Mouse (Mus musculus) MN1 (cell line): ENCODE data around the gene Ssbp4.
A peak's percentile ranks its signal among the peaks of the same experiment; 100 is the strongest.

ENCODE experiments used
- DNase-seq: peaks from one replicate; pipeline ENCODE4 v3.0.0-alpha.2; 2016; ENCODE audit warnings: low spot score

The Ssbp4 gene

DNA sequence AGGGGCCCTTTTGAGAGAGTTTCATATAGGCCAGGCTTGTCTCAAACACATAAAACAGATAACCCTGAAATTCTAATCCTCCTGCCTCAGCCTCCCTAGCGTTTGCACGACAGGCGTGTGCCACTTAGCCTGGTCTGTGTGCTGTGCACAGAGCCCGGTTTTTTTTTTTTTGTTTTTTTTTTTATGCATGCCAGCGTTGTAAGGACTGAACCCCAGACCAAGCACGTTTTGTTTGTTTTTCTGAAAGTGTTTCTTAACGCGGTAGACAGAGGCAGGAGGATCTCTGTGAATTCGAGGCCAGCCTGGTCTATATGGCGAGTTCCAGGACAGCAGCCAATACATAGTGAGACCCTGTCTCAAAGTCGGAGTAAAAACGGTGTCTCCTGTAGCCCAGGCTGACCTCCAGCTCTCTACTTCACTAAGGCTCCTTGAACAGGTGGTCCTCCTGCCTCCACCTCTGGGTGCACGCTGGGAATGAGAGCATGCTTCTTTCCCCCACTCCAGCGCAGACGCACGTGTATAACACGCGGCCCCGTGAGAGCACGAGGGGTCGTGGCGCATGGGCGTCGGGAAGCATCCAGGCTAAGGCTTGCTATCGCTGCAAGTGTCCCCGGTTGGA, at the start of gene Ssbp4:
Gene Ssbp4 (minus strand): TSS at position 124 of the 619 bp plus-strand sequence.
- peak; percentile 60 for DNase-seq

DNA sequence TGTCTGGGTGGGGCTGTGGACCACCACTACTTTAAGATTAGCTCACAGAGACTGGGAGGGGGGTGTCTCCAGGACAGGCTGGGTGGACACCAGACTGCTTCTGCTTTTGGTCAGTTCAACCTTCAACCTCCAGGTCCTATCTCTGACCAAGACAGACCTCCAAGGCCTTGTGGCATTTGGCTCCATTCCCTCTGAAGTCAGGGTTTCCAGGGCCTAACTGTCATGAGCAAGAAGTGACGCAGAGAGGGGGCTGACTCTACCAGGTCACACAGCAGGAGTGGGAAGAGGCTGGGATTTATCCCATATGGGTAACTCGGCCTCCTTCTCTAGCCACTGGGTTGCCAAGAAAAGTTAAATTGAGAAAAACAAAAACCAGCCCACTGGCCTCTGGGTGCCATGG, 49.1 kb upstream of the Ssbp4 start:
- no peak for DNase-seq

DNA sequence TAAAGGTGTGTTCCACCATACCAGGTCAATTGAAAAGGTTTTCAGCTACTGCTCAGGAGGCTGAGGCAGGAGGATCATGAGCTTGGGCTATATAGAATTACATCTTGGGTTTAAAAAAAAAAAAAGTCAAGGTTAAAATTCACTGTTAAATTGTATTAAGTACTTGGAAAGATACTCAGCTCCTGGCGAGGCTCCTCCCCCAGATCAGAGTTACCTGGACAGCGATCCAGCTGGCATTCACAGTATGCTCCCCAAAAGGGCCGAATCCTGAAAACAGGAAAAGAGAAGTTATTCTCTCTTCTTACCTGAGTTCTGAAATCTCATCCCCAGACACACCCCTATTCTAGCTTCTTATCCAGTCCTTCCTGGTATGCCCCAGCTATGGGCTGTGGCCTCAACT, 48.5 kb upstream of the Ssbp4 start:
- no peak for DNase-seq

DNA sequence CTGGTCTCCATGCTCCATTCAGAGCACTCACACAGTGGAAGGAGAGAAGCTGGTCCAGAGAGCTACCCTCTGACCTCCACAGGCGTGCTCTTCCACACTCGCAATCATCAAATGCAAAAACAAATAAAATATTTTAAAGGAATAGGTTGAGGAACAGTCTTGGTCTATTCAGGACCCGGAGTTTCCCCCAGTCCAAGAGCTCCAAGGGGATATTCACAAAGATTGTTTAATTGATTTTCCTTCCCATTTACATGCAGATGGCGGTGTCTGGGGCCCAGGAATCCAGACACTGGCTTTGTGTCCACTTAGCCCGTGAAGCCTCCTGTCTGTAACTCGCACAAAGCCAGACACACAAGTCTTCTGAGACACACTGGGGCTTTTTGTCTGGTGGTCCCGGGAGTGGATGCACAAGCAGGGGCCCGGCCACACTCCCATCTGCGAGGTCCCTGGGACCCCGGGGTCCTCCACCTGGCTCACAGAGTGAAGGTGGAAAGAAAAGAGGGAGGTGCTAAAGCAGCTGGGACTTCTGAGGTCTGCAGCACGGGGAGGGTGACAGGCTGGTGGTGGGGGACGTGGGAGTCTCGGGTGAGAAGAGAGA, 47.6 kb upstream of the Ssbp4 start:
- no peak for DNase-seq

DNA sequence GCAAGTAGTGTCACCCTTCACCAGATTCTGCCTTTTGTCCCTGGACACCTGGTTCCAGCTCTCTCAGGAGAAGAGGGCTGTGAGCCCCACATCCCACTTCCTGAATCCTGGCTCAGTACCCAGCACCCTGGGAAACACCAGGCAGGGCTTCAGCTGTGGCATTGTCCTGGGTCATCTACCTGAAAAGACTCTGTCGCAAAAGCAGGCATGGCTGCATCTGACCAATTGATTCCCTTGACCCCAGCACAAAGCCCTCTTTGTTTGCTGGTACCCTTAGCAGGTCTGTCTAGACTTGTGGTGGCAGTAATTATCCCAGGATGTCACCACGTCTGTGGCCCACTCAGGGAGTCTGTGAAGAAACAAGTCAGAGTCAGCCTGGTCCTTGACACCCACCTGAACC, 46.8 kb upstream of the Ssbp4 start:
- no peak for DNase-seq

DNA sequence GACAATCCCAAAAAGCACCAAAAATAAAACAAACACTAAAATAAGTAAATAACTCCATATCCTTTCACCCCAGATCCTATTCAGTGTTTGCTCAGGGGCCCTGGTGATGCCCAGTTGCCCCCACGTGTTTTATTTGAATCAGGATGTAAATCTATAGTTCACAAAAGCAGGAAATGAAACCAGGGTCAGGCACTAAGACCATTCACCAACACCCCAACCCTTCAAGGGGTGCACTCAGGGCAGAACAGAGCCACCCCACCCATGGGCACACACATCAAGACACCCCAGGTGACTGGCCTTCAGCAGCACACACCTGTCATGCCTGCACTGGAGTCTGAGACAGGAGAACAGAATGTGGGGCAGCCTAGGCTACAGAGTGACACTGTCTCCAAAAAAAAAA, 45.4 kb upstream of the Ssbp4 start:
- no peak for DNase-seq

DNA sequence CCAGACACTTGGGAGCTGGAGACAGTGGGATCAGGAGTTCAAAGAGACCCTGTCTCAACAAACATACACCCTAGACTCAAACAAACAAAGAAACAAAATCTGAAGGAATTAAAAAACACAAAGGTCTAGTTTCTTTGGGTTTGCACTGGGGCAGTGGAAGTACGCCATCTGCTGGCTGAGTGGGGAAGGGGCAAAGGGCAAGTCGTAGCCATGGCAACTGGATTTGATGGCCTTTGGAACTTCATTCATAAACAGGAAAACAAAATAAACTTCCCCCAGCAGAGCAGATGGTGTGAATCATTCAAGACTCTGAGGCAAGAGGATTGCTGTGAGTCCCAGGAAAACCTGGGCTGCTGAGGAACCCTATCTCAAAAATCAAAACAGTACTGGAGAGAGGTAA, 44.6 kb upstream of the Ssbp4 start:
- DNase-seq = peak; percentile 79

DNA sequence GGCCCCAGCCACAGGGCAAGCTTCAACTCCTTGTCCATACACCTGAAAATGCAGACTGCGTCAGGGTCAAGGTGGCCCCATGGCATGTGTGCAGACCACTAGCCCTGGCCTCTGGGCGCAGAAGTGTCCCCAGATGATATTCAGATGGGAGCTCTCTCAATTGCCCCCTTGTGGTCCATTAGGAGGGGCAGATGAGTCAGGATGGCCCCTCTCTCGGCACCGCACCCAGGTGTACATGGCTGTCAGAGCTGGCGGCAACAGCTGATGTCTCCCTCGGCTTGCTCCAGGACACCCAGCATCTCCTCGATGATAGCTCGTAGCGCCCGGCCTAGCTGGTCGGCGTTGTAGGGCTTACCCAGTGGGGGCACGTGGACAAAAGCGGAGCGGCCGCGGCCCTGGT, 41.7 kb upstream of the Ssbp4 start:
- DNase-seq = no peak

DNA sequence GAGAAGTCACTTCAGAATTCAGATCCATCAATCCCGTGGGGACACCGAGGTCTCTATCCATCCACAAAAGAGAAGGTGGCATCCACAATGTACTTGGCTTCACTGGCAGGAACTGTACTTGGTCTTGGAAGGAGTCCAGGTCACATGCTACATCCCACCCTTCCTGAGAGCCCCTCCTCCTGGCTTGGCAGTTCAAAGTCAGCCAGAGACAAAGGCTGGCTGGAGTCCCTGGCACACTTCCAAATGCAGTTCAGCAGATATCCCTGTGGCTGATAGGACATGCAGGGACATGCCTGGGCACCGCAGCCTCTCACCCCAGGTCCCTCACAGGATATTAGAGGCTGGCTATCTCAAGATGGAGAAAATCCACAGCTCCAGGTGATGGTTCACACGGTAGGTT, 40.7 kb upstream of the Ssbp4 start:
- peak; percentile 93 for DNase-seq

DNA sequence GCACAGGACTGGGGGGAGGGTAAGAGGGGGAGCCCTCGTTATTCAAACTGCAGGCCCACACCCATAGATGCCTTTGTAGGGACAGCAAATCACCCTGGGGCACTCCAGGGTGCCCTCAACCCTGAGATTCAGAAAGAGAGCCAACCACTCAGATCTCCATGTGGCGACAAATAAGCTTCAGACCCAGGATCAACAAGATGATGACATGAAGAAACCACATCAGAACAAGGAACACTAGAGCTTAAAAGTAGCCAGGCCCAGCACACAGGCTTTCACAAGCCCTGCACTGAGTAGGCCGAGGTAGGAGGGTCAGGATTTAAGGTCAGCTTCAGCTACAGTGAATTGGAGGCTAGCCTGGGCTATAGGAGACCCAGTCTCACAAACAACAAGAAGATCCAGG, 40.2 kb upstream of the Ssbp4 start:
- DNase-seq = no peak

DNA sequence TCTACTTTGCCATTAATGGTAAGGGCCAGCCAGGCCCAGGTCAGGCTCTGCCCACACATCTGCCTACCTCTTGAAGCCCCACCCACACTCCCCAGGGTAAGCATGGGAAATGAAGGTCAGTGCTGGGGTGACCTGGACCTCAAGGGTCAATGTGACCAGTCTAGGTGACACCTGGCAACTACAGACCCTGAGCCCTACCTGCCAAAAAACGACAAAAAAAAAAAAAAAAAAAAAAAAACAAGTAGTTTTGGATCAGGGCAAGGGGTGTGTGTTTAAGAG, 39.4 kb upstream of the Ssbp4 start:
- no peak for DNase-seq

DNA sequence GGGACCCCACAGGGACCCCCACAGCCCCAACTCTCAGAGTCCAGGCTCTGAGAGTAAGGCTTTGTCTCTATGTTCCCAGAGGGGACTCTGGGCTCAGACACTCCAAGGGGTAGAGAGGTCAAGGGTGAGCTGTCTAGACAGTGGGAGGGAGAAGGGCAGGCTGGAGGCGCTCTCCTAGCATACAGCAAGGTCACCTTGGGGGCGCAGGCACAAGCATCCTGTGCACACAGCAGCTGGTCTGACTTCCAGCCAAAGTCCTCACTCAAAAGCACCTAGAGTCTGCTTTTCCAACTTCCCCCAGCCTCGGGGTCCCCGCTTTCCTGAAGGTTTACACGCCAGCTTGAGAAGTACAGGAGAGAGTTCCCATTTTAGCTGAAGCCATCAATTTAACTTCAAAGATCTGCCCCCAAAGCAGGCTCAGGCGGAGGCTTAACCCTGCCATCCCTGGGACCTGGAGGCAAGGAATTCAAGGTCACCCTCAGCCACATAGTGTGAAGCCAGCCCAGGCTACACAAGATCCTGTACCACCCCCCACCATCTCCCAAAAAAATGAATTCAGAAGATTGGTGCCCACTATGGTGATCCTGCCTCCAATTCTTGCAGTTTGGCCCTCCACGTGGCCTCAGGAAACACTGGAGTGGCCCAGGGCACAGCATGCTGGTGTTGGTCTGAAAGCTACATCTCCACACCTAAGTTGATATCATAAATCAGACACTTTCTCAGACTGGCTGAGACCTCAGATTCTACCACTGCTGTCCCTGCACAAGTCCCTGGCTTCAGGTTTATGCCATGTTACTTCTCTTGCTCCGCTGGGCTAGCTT, 38.9 kb upstream of the Ssbp4 start:
- DNase-seq = no peak

DNA sequence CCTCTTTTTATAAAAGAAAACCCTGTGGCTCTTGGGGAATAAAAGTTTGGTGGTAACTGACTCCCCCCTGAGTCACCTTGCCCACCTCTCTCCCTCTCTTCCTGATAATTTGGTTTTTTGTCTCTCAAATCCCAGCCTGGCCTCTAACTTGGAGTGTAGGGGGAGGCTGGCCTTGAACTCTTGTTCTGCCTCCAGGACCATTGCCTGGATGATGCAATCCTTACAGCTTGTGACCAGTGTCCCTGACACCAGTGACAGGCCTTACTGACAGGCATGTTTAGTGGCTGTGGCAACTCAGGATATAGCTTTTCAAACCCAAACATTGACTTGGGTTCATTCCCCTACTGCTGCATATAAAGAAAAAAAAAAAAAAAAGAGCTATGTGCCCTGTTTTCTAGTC, 38.1 kb upstream of the Ssbp4 start:
- no peak for DNase-seq

DNA sequence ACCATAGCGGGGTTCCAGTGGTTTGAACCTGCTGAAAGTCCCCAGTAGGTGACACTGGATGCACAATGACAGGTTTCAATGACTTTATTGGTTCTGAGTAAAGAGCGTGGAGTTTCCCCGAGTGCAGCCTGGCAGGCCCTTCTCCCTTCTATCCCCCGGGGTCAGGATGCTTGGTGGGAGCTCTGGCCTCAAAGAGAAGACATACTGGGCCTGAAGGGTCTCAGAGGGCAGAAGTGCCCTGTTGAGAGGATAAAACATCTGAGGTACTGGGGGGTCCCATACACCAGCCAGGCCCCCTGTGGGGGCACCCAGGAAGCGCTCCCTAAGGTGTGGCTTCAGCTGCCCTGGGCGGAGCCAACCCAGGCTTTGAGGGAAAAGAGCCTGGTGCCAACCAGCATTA, 37.7 kb upstream of the Ssbp4 start:
- no peak for DNase-seq

DNA sequence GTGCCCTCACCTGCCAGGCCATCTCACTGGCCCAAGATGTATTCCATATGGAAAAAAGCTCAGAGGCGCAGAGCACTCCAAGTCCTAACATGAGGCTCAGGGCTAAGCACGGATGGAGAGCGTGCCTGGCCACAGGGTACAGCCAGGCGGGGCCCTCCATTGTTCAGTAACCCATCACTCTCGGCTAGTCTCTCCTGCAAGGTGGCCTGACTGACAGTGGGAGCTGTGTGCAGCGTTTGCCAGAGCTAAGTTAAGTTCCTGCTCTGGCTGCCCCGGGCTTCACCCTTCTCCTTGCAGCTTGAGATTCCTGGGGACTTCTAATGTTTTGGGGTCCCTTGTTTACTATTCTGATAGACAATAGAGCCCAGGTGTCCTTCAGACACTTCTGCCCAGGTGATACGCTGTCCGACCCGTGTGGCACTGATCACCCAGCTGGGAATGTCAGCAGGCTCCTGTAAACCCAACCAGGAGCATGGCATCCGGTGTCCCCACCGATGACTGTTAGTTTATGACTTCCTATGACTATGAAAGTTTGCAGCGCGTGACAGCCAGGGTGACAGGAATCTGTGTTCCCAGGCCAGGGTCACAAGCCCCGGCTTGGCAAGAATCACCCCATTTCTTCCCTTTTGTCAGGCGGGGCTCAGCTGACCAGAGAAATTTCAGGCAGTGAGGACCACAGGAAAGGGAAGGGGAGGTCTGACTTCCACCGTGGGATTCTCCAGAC, 37.0 kb upstream of the Ssbp4 start:
- no peak for DNase-seq

DNA sequence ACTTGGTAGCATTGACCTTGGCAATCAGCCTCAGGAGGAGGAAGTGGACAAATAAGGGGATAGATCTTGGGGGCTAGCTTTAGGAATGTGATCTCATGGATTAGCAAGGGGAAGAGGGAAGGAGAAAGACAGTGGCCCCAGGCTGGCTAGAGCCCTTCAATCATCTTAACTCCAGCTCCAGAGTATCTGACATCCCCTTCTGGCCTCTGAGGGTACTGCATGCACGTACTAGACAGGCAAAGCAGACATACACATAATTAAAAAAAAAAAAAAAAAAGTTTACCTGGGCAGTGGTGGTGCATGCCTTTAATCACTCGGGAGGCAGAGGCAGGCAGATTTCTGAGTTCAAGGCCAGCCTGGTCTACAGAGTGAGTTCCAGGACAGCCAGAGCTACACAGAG, 35.4 kb upstream of the Ssbp4 start:
- no peak for DNase-seq

DNA sequence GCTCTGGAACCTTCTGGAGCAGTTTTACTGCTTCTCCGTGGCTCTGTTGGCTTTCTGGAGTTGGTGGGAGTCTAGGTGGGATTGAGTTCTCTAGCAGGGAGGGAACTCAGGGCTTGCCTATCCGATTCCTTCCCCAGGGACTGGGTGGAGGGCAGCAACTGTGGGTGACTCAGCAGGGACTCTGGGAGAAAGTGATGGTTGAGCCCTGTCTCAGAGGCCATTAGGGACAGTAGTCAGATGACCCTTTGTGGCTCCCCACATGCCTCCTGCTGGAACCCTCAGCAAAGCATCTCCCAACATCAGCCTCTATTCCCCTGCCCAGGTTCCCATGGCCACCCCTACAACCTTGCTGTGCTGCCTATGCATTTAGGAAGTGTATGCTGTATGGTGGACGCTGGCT, 34.3 kb upstream of the Ssbp4 start:
- no peak for DNase-seq

DNA sequence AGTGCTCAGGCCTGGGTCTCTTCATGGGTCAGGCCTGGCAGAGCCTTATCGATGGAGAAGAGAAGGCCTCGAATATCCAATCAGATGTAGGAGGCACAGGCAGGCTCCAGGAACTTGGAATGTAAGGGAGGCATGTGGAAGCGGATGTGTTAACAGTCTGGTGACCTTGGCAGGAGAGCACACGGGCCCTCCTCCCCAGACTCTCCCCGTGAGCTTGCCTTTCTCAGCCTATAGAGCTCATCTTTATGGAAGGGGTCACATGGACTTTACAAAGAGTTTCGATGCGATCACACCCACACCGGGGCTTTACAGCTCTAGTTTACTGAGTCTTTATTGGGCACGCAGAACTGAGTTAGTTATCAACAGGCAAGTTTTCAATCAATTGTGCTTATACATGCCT, 30.1 kb upstream of the Ssbp4 start:
- DNase-seq = no peak

DNA sequence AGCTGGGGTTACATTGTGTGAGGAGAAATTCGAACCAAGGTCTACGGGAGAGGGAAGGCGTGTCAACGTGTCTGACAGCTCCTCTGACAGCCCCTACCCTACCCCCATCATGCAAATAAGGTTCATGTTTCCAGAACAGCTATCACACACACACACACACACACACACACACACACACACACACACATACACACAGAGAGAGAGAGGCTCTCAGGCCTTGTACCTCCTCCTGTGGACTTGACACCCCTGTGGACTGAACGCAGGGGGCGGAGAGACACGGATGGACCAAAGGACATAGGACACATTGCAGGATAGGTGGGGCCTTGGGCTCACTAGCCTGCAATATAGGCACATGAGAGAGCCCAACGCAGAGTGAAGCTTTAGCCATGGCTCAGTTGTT, 28.2 kb upstream of the Ssbp4 start:
- DNase-seq = peak; percentile 36

DNA sequence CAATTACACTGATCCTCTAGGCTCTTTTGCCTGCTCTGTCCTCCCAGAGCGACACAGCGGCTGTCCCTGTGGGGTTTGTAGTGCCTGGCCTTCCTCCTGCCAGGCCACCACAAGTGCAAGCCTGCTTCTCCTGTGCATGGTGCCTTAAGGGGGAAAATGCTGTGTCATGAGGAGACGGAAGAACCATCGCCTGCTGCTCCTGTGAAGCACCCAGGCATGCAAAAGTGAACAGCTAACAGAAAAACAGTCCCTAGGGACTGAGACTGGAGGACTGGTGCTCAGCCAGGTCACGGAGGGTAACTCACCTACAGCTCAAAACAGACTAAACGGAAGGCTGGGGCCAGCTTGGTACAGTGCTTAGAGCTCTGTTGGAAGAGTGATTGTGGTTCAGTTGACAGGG, 26.9 kb upstream of the Ssbp4 start:
- DNase-seq = peak; percentile 59

DNA sequence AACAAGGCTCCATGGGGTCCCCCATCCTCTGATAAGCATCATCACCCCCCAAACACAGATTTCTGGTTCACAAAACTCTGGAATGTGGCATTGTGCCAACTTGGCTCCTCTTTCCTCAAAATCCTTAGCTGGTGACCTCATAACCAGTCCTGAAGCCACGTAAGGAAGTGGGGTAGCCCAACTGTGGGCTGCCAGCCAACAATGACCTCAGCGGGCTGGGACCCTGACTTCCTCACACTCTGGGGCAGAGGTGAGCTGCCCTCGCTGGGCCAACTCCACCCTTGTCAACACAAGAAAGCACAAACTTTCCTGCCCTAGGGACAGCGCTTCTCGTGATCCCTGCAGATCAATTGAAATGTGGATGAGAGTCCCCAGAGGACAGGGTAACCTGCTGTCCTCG, 25.4 kb upstream of the Ssbp4 start:
- DNase-seq = peak; percentile 64

DNA sequence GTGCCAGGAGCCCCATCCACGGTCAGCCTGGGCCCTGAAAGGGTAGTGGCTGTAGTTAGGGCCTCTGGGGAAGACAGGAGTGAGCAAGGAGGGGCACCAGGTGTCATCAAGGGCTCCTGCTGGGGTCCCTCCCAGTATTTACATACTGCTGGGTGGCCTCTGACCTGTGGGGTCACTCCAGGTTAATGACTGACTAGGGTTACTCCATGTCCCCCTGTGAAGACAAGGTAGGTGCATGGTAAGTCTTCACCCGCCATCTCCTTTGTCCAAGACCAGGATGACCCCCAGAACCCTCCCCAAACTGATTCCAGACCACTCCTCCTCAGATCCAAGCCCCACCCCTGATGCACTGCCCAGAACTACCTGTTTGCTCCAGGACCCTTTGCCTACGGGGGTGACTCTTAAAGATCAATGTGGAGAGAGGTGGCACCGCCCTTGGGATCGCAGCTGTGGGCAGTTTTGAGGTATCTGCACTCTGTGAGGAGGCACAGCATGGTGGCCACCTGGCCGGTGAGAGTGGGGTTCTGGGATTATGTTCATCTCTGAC, 23.7 kb upstream of the Ssbp4 start, which contains the start of gene Gdf15:
Gene Gdf15 (minus strand): TSS at position 111 of the 547 bp plus-strand sequence.
- no peak for DNase-seq

DNA sequence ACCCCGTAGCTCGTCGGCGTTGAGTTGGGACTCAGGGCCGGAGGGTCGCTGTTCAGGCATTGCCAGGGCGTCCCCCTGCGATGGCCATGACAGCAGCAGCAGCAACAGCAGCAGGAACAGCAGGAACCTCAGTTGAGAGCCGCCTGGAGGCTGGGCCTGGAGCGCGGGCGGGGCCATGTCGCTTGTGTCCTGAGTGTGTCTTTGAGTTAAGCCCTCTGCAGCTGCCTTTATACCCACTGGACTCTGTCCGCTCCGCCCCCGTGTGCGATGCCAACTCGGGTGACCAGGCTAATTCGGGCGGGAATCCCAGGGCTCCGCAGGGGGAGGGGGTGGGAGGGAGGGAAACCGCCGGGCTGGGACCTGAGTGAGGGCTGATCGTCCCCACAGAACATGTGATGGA, 22.8 kb upstream of the Ssbp4 start:
- DNase-seq = peak; percentile 88
